Mouse (Mus musculus) induced T-regulatory cell, adult 2 months (primary cell): ENCODE measurements around the gene Chpt1.
A peak's percentile ranks its signal among the peaks of the same experiment; 100 is the strongest.

Source experiments
- DNase-seq: peaks from one replicate; pipeline ENCODE4 v3.0.0-alpha.2; 2012; ENCODE audit warnings: low read depth

The Chpt1 gene

DNA sequence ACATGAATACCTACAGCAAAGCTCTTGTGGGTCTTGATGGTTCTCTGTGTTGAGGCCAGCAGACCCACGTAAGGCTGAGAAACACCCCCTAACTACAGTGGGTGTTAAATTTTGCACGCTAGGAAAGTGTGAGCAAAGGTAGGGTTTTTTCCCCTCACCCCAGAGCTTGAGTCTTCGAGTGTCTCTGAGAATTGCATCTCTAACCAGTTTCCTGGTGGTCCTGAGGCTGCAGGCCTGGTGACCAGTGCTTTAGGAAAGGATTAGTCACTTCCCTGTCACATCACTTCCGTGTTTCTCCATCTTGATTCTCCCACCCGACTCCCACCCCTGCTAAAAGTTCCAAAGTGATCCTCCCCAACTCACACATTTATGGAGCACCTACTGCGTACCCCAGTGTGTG, 99.7 kb downstream of the Chpt1 start:
- peak; percentile 44 for DNase-seq

DNA sequence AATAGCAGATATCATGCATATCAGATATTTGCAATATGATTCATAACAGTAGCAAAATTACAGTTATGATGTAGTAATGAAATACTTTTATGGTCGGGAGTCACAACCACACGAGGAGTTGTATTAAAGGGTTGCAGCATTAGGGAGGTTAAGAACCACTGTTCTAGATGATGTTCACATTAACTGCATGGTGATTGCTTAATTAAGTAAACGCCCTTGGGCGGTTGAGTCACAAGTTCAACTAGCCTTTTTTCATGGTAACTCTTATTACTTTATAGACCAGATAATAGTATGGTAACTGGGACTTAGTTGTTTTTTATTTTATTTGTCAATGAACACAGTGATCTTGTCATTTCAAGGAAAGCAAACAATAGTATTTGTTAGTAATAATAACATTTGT, 100.9 kb downstream of the Chpt1 start:
- no peak for DNase-seq
